Mouse (Mus musculus) kidney, adult 8-10 months (tissue): ENCODE results near the gene Ctrb1.

ENCODE experiments used
- DNase-seq, 2 experiments: peaks; one replicate each; pipeline ENCODE4 v3.0.0; 2022

Gene Ctrb1

DNA sequence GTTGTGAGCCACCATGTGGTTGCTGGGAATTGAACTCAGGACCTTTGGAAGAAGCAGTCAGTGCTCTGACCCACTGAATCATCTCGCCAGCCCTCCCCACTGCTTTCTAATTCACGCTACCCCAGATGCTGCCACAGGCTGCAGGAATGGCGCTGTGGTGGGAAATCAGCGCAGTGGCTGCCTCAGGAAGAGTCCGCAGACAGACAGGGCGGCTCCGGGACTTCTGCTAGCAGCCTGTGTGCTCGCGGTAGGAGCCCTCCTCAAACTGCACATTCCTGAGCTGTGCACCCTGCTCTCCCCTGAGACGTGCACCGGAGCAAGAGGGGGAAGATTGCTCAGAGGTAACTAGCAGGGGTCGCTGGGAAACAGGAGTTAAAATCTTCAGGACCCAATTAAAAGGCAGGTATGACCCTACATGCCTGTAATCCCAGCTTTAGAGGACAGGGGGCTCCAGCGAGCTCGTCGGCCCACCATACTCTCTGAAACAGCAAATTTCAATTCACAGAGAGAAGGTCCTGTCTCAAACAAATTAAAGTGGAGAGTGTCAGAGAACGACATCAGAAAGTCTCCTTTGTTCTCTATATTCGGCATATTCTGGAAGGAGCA, 10.3 kb downstream of the Ctrb1 start:
- DNase-seq: no peak

DNA sequence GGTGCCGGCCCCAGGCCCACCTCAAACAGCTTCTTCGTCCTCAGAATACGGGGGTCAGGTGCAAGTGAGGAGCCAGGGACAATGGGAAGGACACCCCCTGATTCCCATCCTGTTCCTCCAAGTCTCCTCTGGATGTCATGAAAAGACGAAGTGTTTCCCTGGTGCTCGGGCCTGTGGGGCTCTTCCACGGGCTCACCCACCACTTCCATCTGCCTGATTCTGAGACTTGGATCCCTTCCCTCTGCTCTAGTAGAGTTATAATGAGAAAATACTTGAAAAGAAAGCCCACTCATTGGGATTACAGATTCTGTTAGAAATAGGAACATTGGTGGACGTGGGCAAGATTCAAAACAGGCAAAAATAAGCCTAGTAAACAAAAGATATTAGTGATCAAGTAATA, 12.0 kb downstream of the Ctrb1 start:
- DNase-seq: no peak

GRCm38 (mm10) chr8:111678111-111678510, 12.7 kb downstream of the Ctrb1 start:
- DNase-seq: peak; percentile 67 to 71

- peak in 1 of 2 experiments; percentile 17 for DNase-seq
Measured at GRCm38 (mm10) chr8:111676237-111676636, 14.6 kb downstream of the Ctrb1 start.

DNA sequence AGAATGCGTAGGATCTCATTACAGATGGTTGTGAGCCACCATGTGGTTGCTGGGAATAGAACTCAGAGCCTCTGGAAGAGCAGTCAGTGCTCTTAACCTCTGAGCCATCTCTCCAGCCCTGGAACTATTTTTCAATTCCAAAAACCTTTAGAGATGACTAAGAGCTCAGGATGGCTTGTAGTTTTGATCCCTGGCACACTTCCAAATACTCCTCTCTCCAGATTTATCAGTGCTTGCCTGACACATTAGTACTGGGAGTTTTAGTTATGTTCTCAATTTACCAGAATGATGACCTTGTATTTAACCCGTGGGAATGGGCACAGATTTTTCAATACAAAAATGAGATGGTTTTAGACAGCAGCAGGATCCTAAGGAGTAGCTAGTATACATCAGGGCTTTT, 24.1 kb downstream of the Ctrb1 start:
- DNase-seq: no peak

DNA sequence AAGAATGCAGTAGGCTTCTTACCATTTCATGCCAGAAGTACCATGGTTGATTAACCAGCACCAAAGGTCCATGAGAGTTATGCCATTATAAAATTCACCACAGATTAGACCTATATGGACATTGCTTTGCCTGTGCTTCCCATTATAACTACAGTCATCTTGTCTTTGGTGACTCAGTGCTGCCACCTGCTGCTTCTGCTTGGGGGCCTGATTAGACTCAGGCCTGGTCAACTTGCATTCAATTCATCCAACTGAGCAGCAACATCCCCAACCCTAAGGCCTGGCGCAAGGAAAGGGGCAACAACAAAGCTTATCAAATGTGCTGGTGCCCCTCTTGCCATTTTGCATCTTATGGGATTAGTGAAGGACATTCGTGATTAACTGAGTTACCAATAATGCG, 28.3 kb downstream of the Ctrb1 start:
- DNase-seq: peak; percentile 75 to 92

DNA sequence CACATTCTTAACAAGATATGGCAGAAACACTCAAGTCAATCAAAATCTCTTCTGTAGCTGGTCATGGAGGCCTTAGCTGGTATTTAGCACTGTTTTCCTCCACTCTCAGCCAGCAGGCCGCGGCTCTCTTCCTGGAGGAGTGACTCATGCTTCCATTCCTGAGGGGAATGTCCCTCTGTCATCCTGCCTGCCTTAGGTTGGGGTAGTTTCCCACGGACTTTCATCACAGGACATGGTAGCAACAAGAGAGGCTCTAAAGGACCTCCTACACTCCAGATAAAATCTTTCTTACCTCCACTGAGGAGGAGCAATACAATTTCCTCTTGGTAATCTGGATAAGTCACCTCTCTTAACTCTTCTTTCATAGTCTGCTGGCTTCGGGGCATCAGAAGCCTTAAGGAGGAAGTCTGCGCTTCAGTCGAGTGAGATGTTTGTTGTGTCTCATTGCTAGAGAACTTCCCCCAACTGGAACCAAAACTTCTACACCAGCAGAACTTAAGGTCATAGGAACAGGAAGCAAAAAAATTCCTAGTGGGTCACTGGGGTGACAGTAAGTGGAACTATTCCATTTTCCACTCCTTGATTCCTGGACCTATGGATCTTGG, 31.9 kb downstream of the Ctrb1 start:
- no peak for DNase-seq

GRCm38 (mm10) chr8:111657312-111657854, 33.4 kb downstream of the Ctrb1 start:
- no peak for DNase-seq

DNA sequence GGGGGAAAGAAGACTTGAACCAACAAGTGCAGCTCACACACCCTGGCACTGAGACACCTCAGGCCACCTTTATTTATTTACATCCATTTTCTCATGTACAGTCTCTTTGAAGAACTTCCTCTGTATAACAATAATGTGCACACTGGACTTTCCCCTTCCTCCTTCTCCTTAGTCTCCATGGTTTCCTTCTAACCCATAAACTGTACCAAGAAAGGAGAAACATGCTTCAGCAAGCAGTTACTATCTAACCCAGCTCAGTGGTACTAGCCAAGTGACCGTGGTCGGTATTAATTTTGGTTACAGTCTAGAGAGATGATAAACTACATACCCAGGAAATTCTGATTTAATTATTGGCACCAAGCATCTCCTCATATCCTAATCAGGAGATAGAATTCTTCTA, 37.3 kb downstream of the Ctrb1 start:
- DNase-seq: peak in 1 of 2 experiments; percentile 34

DNA sequence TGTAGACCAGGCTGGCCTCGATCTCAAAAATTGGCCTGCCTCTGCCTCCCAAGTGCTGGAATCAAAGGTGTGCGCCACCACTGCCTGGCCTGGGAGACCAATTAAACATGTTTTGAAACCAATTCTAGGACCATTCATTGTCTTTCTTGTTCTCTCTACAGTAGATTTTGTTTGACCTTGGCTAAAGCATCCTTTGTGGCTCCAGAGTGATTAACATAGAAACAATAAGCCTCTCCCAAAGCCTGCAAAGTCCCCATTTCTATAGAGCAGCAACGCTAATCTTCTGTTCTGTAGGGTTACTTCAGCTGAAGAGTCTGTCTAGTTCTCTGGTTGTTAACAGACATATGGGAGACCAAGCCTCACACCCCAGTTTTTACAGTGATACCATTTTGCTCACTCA, 40.2 kb downstream of the Ctrb1 start:
- no peak for DNase-seq

- DNase-seq: no peak
Measured at GRCm38 (mm10) chr8:111648834-111649233, 42.0 kb downstream of the Ctrb1 start.

DNA sequence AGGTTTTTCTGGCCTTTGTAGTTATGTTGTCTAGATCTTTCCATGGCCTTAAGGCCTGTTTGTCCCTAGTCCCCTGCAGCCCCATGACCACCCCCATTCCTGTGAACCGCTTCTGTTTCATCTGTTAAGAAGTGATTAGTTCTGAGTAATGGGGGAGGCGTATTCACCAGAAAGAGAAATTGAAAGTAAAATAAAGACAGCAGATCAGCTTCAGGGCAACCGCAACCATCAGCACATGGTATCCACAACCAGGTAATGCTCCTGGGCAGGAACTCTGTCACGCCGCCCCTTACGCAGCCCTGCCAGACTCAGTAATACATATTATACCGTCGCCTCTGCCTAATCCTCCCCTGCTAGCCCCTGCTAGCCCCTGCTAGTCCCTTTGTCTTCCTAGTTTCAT, 45.1 kb downstream of the Ctrb1 start:
- DNase-seq: no peak

- DNase-seq: peak; percentile 53 to 63
Measured at GRCm38 (mm10) chr8:111644286-111645051, 46.3 kb downstream of the Ctrb1 start.

- peak; percentile 93 for DNase-seq
Measured at GRCm38 (mm10) chr8:111643264-111644141, 47.3 kb downstream of the Ctrb1 start, which contains the start of gene Zfp1. TSS of gene Zfp1 (plus strand) at chr8:111643401.

GRCm38 (mm10) chr8:111642939-111643263, 47.9 kb downstream of the Ctrb1 start:
- DNase-seq: no peak

DNA sequence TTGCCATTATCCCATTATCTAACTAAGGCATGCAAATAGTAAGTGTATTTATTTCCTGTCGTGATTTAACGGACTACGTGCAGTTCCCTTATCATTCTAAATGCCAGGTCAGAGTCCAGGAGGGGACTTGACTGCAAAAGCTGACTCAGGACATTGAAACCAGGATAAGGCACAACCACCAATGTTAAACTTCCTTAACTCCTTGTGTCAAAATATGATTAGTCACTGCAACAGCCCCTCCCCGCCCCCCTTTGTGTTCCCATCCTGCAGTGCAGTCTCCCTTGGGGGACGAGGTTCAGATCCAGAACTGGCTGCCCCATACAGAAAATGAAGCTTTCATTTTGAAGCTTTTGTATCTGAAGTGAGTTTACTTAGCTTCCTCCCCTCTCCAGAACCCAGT, 48.3 kb downstream of the Ctrb1 start:
- no peak for DNase-seq

DNA sequence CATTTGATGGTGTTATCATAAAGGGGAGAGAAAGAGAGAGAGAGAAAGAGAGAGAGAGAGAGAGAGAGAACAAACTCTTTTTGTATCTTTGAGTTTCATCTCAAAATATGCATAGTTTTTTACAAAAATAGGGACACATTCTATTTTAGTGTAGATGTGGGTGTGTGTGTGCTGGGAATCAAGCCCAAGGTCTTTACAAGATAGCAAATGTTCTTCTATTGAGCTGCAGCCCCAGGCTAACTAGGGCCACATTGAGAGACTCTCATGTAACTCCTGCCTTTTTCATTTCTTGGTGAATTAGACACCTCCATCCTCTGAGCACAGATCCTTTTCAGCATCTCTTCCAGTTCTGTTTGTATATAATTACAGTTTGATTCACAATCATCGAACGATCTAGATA, 49.7 kb downstream of the Ctrb1 start:
- no peak for DNase-seq

DNA sequence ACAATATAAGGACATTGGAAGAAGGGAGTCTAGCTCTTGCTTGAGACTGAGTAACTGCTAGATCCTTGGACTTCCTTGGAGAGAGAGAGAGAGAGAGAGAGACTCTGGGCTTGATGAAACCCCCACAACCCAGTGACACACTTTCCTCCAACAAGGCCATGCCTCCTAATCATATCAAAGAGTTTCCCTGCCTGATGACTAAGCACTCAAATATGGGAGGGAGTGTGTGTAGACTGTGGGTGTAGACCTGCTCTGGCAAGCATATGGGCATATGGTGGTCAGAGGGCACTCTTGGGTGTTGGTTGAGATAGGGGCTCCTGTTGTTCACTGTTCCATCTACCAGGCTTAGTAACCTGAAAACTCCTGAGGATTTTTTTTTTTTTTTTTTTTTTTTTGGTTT, 52.7 kb downstream of the Ctrb1 start:
- no peak for DNase-seq
